Mouse (Mus musculus) cerebellum, adult 2 months (tissue): ENCODE data around the gene Gngt2.

Source experiments
- CTCF ChIP-seq: fragments of 200-500 bp; IDR thresholded peaks from 2 replicates; pipeline ENCODE4 v1.5.1; 2011; ENCODE audit warnings: low read depth, mild to moderate bottlenecking, control low read depth, low read length, moderate library complexity, borderline replicate concordance; ENCODE audit not compliant: insufficient read depth
- POLR2A ChIP-seq: fragments of 200-500 bp; IDR thresholded peaks from 2 replicates; pipeline ENCODE4 v1.6.1; 2011; ENCODE audit warnings: low read length, control low read depth, borderline replicate concordance; ENCODE audit not compliant: insufficient read depth

DNA sequence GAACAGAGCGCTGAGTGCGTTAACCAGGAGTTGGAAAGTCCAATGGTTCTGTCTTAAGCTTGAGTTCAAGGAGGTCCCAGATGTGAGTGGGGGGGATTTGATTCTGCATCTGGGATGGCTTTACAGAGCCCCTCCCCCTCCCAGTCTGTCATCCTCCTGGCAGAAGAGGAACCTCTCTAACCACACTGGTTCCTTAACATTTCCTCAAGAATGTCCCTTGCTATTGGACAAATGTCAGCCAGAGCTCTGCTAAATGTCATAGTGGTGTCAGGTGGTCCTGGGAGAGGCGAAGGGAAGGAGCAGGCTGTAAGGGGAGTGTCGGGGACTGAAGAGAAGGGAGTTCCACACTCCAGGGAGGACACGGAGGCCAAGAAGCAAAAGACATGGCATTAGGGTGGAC, 5.9 kb downstream of the Gngt2 start:
- TF ChIP-seq POLR2A (no peak), CTCF (no peak)
